Mouse (Mus musculus) neural tube, embryonic 15.5 days (tissue): ENCODE results near the gene Casp14. TPM values are rescaled to one million over a fixed set of nuclear protein-coding genes. Genes with fewer than 3 reads are reported as not detected.
"Not testable (repeated sequence)": the region's sequence is repeated elsewhere in the genome, so short reads cannot be mapped to it uniquely, and the experiment has no call there.

Source experiments
- ATAC-seq: fragments of 200-750 bp; cut with Nextera tagmentation; 2 replicates; pipeline ENCODE4 v1.8.0; 2017; ENCODE audit warnings: mild to moderate bottlenecking, moderate TSS enrichment, moderate library complexity; ENCODE audit not compliant: low FRiP score
- H3K27ac ChIP-seq: fragments of 300-500 bp; sonication (generic); replicated peaks from 2 replicates; pipeline ENCODE4 v1.5.1; 2015; ENCODE audit warnings: mild to moderate bottlenecking, inconsistent platforms
- H3K27me3 ChIP-seq: fragments of 300-500 bp; sonication (generic); replicated peaks from 2 replicates; pipeline ENCODE4 v1.6.1; 2015; ENCODE audit warnings: inconsistent platforms
- H3K36me3 ChIP-seq: fragments of 300-500 bp; sonication (generic); 2 replicates; pipeline ENCODE4 v1.6.1; 2015; ENCODE audit warnings: inconsistent platforms
- H3K4me1 ChIP-seq: fragments of 300-500 bp; sonication (generic); 2 replicates; pipeline ENCODE4 v1.6.1; 2015; ENCODE audit warnings: inconsistent platforms
- H3K4me2 ChIP-seq: fragments of 300-500 bp; sonication (generic); 2 replicates; pipeline ENCODE4 v1.6.1; 2015; ENCODE audit warnings: inconsistent platforms, mild to moderate bottlenecking, moderate library complexity
- H3K4me3 ChIP-seq: fragments of 300-500 bp; sonication (generic); replicated peaks from 2 replicates; pipeline ENCODE4 v1.5.1; 2015; ENCODE audit warnings: mild to moderate bottlenecking, inconsistent platforms
- H3K9ac ChIP-seq: fragments of 300-500 bp; sonication (generic); replicated peaks from 2 replicates; pipeline ENCODE4 v1.6.1; 2015; ENCODE audit warnings: mild to moderate bottlenecking, inconsistent platforms
- H3K9me3 ChIP-seq: fragments of 300-500 bp; sonication (generic); replicated peaks from 2 replicates; pipeline ENCODE4 v1.6.1; 2016; ENCODE audit warnings: inconsistent platforms
- WGBS: fragments of 180-500 bp; shearing (Covaris S2); methylation state at CpG from one replicate; pipeline ENCODE4 v1.1.7; 2015; ENCODE audit warnings: mixed read lengths; 5-methylcytosine and 5-hydroxymethylcytosine counted together
- polyA plus RNA-seq: library from polyadenylated mRNA; unstranded; fragments of >200 nt; fragmentation: Nextera tagmentation; extraction: Ambion mirVana; gene quantifications from 2 replicates; pipeline ENCODE4 v1.2.1, GENCODE M21; 2015

Gene Casp14
- polyA plus RNA-seq, 1 experiment from 2014 or later = not detected

DNA sequence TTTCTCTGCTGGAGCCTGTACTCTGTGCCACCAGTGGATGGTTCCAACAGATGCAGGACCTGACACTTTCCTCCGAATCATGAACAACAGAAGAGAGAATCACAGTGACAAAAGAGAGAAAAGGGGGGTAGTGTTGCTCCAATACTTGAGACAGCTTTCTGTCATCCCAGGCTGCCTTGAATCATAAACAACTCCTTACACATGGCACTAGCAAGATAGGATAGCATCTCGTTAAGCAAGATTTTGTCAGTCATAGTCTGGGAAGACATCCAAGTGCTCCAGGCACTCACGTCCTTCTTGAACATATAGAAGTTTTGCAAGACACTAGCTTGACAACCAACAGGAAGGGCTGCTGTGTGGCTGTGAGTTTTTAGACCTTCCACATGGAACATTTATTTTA is 8.9 kb upstream of the Casp14 start:
- ATAC-seq = no peak
- no peak overlapping the region for H3K9ac ChIP-seq
- H3K4me3 ChIP-seq = no peak overlapping the region
- H3K4me1 ChIP-seq = 0 out of 2 replicates have a peak, but pooled peaks cover 4% of the 10 kb centered on the region
- no peak overlapping the region for H3K27ac ChIP-seq
- no peak overlapping the region for H3K4me2 ChIP-seq
- H3K9me3 ChIP-seq = no peaks in the 10 kb centered on the region
- no peaks in the 10 kb centered on the region for H3K27me3 ChIP-seq
- H3K36me3 ChIP-seq = no peaks in the 10 kb centered on the region
- WGBS = 72% methylated on average over 3 of the region's 3 CpGs

DNA sequence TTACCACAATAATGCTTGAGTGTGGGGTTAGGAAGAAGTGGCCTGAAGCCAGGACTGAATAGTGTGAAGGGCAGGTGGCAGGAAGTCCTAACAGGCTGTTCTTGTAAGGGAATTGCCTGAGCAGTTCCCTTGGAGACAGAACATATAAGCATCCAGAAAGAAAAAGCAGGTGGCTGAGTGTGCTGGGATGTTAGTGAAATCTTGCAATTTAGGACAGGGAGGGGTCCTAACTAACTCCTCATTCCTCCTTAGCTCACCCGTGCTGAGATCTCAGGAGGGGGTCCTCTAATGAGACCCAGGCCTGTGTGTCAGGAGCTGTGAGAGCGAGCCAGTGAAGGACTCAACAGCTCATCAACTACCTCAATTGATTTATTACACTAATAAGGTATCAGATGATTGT is 5.3 kb upstream of the Casp14 start:
- H3K4me3 ChIP-seq = no peak overlapping the region
- H3K36me3 ChIP-seq = no peaks in the 10 kb centered on the region
- H3K27ac ChIP-seq = no peak overlapping the region
- 4% methylated on average over 2 of the region's 2 CpGs for WGBS
- H3K4me1 ChIP-seq = 0 out of 2 replicates have a peak, but pooled peaks cover 4% of the 10 kb centered on the region
- H3K9ac ChIP-seq = no peak overlapping the region
- H3K4me2 ChIP-seq = no peak overlapping the region
- H3K9me3 ChIP-seq = no peaks in the 10 kb centered on the region
- no peaks in the 10 kb centered on the region for H3K27me3 ChIP-seq
- ATAC-seq = no peak

DNA sequence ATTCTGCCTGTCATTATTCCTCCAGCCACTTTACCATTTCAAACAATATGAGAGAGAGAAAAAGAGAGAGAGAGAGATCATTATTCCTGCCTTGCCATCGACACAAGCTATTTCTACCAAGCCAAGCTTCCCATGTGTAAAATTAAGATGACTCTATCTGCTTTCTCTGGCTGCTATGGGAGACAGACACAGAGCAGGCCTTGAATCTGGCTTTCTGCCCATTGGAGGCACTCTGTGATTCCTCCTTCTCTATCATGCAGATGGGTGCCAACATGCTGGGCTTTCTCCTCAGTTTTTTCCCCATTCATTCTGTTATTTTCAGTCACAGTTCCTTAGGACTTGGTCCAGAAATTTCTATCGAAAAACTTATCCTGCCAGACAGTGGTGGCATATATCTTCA is 4.6 kb upstream of the Casp14 start:
- Histone ChIP-seq H3K4me1 (0 out of 2 replicates have a peak, but pooled peaks cover 4% of the 10 kb centered on the region), H3K36me3 (no peaks in the 10 kb centered on the region), H3K9me3 (no peaks in the 10 kb centered on the region), H3K4me3 (no peak overlapping the region), H3K27ac (no peak overlapping the region), H3K27me3 (no peaks in the 10 kb centered on the region), H3K4me2 (no peak overlapping the region), H3K9ac (no peak overlapping the region)
- ATAC-seq = no peak
- 48% methylated on average over 2 of the region's 2 CpGs for WGBS

DNA sequence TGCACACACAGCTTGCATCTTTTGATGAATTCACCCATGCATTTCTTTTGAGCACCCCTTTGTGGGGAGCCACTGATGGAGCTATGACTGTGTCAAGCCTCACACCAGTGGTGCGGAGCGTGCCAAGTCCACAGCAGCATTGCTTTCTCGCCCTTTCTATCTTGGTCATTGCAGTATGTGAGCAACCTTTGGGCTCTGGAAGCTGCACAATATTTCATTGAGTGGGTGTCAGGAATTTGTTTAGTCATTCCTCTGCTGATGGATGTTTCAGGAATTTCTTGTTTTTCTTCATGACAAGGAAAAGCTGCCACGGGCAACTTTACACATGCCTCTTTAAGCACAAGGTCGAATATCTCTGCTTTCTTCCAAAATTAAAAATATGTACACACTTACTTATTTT is 3.9 kb upstream of the Casp14 start:
- Histone ChIP-seq H3K27ac (no peak overlapping the region), H3K4me2 (no peak overlapping the region), H3K36me3 (no peaks in the 10 kb centered on the region), H3K9ac (no peak overlapping the region), H3K27me3 (no peaks in the 10 kb centered on the region), H3K4me3 (no peak overlapping the region), H3K4me1 (0 out of 2 replicates have a peak, but pooled peaks cover 4% of the 10 kb centered on the region), H3K9me3 (no peaks in the 10 kb centered on the region)
- no peak for ATAC-seq
- WGBS = 83% methylated on average over 5 of the region's 5 CpGs

DNA sequence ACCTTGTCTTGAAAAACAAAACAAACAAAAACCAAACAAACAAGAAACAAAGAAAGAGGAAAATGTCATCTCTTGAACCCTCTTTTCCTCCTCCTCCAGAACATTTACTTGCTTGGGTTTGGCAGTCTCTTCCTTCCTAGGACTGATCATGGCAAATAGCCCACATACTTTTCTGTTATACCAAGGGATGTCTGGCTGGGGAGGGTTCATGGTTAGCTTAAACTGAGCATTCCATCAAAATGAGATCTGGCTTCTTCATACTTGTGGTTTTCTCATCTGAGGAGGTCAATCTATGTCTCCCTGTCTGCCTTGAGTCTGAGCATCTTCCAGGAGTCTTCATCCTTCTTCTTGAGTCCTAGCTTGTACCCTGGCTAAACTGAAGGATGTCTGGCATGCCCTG is 1.9 kb downstream of the Casp14 start:
- no peak for ATAC-seq
- no peaks in the 10 kb centered on the region for H3K9me3 ChIP-seq
- H3K4me2 ChIP-seq = no peak overlapping the region
- no peaks in the 10 kb centered on the region for H3K4me1 ChIP-seq
- H3K4me3 ChIP-seq = no peak overlapping the region
- H3K27me3 ChIP-seq = no peaks in the 10 kb centered on the region
- no peak overlapping the region for H3K9ac ChIP-seq
- H3K36me3 ChIP-seq = no peaks in the 10 kb centered on the region
- no peak overlapping the region for H3K27ac ChIP-seq

DNA sequence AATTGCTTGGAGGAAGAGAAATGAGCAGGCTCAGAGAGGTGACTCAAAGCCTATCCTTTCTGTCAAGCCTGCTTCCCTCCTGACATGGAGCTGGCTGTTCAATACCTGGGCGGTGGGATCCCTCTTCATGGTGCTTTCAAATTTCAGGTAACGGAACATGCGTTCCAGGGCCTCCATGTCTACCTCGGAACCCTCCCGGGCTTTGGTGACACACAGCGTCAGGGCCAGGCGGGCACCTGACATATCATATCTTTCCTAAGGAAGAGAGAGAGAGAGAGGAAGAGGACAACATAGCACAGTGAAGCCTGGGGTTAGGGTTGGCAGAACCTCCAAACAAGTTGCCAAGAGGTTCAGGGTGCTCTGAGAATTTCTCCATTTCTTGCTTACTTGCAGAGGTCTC is 2.9 kb downstream of the Casp14 start:
- ATAC-seq = no peak
- Histone ChIP-seq H3K27ac (no peak overlapping the region), H3K9ac (no peak overlapping the region), H3K27me3 (no peaks in the 10 kb centered on the region), H3K9me3 (no peaks in the 10 kb centered on the region), H3K4me3 (no peak overlapping the region), H3K4me1 (no peaks in the 10 kb centered on the region), H3K36me3 (no peaks in the 10 kb centered on the region), H3K4me2 (no peak overlapping the region)
- 92% methylated on average over 7 of the region's 7 CpGs for WGBS

DNA sequence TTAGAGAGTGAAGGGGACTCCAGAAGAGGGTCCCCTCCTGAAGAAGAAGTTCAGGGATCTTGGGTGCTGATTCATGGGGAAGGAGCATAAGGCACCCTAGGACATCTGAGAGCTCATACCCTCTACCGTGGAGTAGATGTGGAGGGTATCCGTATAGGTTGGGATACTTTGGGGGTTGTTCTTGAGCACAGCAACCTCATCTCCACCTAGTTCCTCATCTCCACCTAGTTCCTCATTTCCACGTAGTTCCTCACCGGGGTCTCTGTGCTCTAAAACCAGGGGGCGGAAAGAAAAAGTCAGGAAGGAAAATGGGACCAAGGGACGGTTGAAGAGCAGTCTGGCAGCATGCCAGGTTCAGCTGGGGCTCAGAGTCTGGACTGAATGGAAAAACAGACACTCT is 4.0 kb downstream of the Casp14 start:
- Histone ChIP-seq H3K4me3 (no peak overlapping the region), H3K36me3 (no peaks in the 10 kb centered on the region), H3K9ac (no peak overlapping the region), H3K9me3 (no peaks in the 10 kb centered on the region), H3K27me3 (no peaks in the 10 kb centered on the region), H3K4me2 (no peak overlapping the region), H3K4me1 (no peaks in the 10 kb centered on the region), H3K27ac (no peak overlapping the region)
- 80% methylated on average over 6 of the region's 6 CpGs for WGBS
- ATAC-seq = no peak

DNA sequence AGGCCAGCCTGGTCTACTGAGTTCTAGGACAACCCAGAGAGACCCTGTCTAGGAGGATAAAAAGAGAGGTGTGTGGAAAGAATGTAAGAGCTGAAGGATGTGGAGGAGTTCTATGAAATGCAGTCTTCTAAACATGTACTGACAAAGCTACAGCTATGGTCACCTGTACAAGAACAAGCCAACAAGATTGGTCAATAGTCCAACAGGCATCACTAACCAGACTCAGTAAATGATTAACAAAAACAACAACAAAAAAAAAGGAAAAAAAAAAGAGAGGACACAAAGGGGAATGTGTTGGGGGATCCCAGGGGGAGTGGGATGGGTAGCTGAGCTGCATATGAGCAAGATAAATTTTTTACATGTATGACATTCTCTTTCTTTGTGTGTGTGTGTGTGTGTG is 7.4 kb downstream of the Casp14 start:
- H3K36me3 ChIP-seq = no peaks in the 10 kb centered on the region
- no peak overlapping the region for H3K4me3 ChIP-seq
- H3K9me3 ChIP-seq = no peaks in the 10 kb centered on the region
- H3K4me1 ChIP-seq = no peaks in the 10 kb centered on the region
- no peak overlapping the region for H3K4me2 ChIP-seq
- H3K27me3 ChIP-seq = no peaks in the 10 kb centered on the region
- H3K9ac ChIP-seq = no peak overlapping the region
- ATAC-seq = no peak
- no peak overlapping the region for H3K27ac ChIP-seq

DNA sequence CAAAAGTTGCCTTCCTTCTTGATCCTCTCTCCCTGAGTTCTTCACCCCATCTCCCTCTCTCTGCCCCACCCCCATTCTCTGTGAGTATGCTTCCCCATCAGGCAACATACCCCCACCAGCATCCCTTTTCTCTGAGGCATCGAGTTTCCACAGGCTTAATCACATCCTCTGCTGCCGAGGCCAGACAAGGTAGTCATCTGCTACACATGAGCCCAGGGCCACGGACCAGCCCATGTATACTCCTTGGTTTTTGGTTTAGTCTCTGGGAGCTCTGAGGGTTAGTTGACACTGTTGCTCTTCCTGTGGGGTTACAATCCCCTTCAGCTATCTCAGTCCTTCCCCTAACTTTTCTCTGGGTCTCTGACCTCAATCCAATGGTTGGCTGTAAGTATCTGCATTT is 17.2 kb downstream of the Casp14 start:
- Histone ChIP-seq H3K9ac (no peak overlapping the region), H3K4me3 (no peak overlapping the region), H3K4me1 (no peaks in the 10 kb centered on the region), H3K9me3 (no peaks in the 10 kb centered on the region), H3K4me2 (no peak overlapping the region), H3K27ac (no peak overlapping the region), H3K27me3 (no peaks in the 10 kb centered on the region), H3K36me3 (no peaks in the 10 kb centered on the region)
- 66% methylated on average over 3 of the region's 3 CpGs for WGBS
- ATAC-seq = no peak

DNA sequence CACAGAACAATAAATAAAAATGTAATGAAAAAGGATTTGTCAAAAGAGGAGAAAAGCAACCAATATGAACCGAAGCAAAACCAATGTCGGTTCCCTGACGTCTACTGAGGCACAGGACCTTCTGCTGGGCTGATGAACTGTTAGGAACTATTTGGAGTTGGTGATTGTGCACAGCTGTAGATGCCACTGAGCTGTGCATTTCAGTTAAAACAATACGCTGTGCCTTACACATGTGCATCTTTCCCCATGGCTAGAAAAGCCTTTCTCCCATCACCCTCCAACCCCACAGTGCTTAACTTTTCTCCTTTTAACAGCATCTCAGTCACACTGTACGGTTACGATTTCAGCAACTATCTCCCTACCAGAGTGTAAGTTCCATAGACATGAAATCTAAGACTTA is 28.1 kb downstream of the Casp14 start:
- H3K4me2 ChIP-seq = no peak overlapping the region

DNA sequence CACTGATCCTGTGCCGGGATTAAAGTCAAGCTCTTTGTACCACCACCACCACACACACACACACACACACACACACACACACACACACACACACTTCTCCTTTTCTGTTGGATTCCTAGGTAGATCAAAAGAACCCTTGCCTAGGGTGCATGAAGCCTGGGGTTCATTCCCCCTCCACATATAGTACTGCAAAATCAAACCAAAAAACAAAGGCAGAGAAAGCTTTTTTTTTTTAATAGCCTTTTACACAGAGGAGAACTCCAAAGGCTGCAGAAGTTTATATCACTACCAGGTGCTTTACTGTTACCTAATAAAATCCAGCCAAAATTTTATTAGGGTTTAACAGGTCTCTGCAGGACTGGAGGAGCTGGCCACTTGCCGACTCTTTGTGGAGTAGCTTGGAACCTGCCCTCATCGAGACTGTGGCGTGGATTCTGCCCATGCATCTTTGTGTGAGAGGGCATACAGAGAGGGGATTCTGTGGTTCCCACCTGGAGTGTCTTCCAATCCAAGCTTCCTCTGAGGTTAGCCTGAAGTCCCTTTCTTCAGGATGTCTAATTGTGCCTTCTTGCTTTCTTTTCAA is 31.0 kb downstream of the Casp14 start:
- Histone ChIP-seq H3K4me1 (no peaks in the 10 kb centered on the region), H3K36me3 (no peaks in the 10 kb centered on the region), H3K4me2 (no peak overlapping the region), H3K27ac (no peak overlapping the region), H3K9ac (no peak overlapping the region), H3K9me3 (no peaks in the 10 kb centered on the region), H3K4me3 (no peak overlapping the region), H3K27me3 (no peaks in the 10 kb centered on the region)
- 53% methylated on average over 4 of the region's 4 CpGs for WGBS
- no peak for ATAC-seq

More for the DNA sequence above, 28.1 kb downstream of the Casp14 start:
- ATAC-seq = no peak
- Histone ChIP-seq H3K9me3 (no peaks in the 10 kb centered on the region), H3K36me3 (no peaks in the 10 kb centered on the region), H3K9ac (no peak overlapping the region), H3K4me1 (no peaks in the 10 kb centered on the region), H3K27ac (no peak overlapping the region), H3K27me3 (no peaks in the 10 kb centered on the region), H3K4me3 (no peak overlapping the region)
- WGBS = 91% methylated on average over 6 of the region's 6 CpGs

DNA sequence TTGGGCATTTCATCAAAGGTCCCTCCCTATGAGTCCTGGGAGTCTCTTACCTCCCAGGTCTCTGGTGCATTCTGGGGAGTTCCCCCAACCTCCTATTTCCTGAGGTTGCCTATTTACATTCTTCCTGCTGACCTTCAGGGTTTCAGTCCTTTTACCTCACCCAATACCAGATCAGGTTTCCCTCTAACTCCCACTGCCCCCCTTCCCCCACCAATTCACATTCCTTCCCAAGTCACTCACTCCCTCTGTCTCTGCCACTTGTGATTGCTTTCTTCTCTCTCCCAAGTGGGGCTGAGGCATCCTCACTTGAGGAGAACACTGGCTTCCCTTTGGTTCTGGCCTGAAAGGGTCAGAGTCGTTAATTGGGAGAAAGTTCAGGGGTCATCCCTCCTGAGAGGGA is 48.0 kb downstream of the Casp14 start:
- 12% methylated on average over 1 of the region's 1 CpGs for WGBS
- H3K27ac ChIP-seq = not testable (repeated sequence)

DNA sequence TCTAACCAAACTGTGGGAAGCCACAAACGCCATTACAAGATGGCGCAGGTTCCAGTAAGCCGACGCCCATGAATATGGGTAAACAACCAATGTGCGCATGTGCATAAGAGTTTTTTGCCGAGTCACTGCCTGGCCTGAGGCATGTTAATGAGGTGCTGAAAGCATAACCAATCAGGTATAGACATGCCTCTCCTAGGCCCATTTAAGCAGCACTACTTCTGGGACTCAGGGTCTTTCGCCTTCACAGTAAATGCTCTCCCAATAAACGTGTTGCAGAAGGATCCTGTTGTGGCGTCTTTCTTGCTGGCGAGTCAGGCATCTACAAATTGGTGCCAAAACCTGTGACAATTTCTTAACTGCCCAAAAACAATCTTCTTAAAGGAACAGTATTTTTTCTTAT is 51.4 kb downstream of the Casp14 start:
- not testable (repeated sequence) for H3K27ac ChIP-seq, H3K4me1 ChIP-seq, H3K4me2 ChIP-seq, ATAC-seq, H3K9ac ChIP-seq, H3K36me3 ChIP-seq, H3K9me3 ChIP-seq, H3K4me3 ChIP-seq, H3K27me3 ChIP-seq
- 93% methylated on average over 10 of the region's 10 CpGs for WGBS

More for the DNA sequence above, 48.0 kb downstream of the Casp14 start:
- not testable (repeated sequence) for H3K27me3 ChIP-seq, H3K36me3 ChIP-seq, H3K9me3 ChIP-seq, ATAC-seq, H3K4me1 ChIP-seq, H3K9ac ChIP-seq, H3K4me3 ChIP-seq, H3K4me2 ChIP-seq
